Mouse (Mus musculus): ENCODE results near the gene Hoxc4. TPM values are rescaled to one million over a fixed set of nuclear protein-coding genes. Genes with fewer than 3 reads are reported as not detected.

Gene Hoxc4
- total RNA-seq, 1 experiment, result 0.31 TPM

DNA sequence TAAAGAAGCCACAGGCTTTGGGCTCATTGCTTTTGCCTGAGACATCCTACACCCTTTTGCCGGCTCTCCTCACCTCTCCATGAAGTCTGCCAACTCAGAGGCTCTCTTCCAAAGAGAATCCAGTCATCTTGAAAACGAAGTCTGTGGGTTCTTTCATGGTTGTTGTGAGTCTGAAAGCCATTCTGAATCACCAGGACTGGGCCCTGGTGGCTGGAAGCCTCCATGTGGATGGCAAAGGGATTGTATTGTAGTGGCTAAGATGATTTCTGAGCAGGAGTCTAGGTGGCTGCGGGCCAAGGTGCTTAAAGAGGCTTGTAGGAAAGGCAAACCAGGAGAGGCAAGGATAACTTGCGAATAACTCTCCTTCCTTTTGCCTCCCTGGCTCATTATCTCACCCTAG lies 16.6 kb upstream of the Hoxc4 start:
- no peak for TF ChIP-seq ZC3H11A (IDR thresholded peaks at IDR 0.05; ENCODE audit: borderline replicate concordance, low read depth, low read length)
- TF ChIP-seq HCFC1 (IDR thresholded peaks at IDR 0.05; ENCODE audit: borderline replicate concordance, insufficient read depth, low read length), result no peak
- TF ChIP-seq CHD2 (IDR thresholded peaks at IDR 0.05; ENCODE audit: low read depth, low read length), result no peak
- TF ChIP-seq ZNF384 (IDR thresholded peaks at IDR 0.05; ENCODE audit: low read depth, low read length), result no peak
- TF ChIP-seq MAFK (IDR thresholded peaks at IDR 0.05; ENCODE audit: insufficient read depth, low read depth, low read length), result no peak
- Histone ChIP-seq H3K9ac (ENCODE audit: insufficient read depth, low read depth, low read length, poor library complexity, severe bottlenecking) (no peak overlapping the region), H3K4me1 (ENCODE audit: control insufficient read depth in 2 of 2, insufficient read depth in 2 of 2, low read length in 2 of 2, poor library complexity in 1 of 2) (peaks cover 0 to 3% of the 10 kb centered on the region in 2 experiments; a peak in 1 of 4 replicates), H3K4me3 (ENCODE audit: insufficient read depth in 1 of 2, low read depth in 1 of 2, low read length in 2 of 2, poor library complexity in 1 of 2, severe bottlenecking in 1 of 2) (no peak overlapping the region), H3K36me3 (ENCODE audit: control insufficient read depth, insufficient read depth, low read length, poor library complexity, severe bottlenecking) (no peaks in the 10 kb centered on the region), H3K27ac (ENCODE audit: insufficient read depth, low read depth, low read length, poor library complexity, severe bottlenecking) (no peak overlapping the region), H3K9me3 (ENCODE audit: control insufficient read depth, insufficient read depth, low read depth, low read length) (no peaks in the 10 kb centered on the region)
- in situ Hi-C loops (cut with MboI; ENCODE audit: low sequenced_read_pairs in 2 of 2, unreplicated experiment in 2 of 2), result no loop called here
- DNase-seq (ENCODE audit: low read depth, low spot score), result no peak

DNA sequence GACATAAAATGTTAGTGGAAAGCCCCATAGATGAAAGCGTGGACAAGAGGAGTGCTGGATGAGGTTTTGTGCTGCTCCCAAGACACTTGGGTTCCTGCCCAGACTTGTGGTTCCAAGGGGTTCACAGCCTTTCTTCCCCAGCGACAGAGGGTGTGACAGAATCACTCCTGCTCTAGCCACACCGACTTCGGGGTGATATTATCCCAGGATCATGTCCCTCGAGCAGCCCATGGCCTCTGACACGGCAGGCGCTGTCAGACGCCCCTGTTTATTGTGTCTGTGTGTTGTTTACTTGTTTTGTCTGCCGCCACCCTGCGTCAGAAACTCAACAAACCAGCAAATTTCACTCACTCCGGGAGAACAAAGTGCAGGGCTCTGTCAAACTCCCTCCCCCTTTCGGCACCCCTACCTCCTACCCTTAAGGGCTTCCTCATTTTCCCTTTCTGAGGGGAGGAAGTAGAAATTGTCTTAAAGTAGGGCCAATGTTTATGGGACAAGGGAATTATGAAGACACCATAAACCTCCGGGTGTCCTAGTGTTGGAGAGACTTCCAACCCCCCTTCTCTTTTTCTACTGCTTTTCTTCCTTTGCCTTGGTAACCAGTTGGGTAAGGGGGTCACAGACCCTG lies 15.8 kb upstream of the Hoxc4 start:
- H3K9ac ChIP-seq (ENCODE audit: insufficient read depth, low read depth, low read length, poor library complexity, severe bottlenecking), result no peak overlapping the region
- peaks cover 0 to 3% of the 10 kb centered on the region in 2 experiments; a peak in 1 of 4 replicates for H3K4me1 ChIP-seq (ENCODE audit: control insufficient read depth in 2 of 2, insufficient read depth in 2 of 2, low read length in 2 of 2, poor library complexity in 1 of 2)
- no peaks in the 10 kb centered on the region for H3K36me3 ChIP-seq (ENCODE audit: control insufficient read depth, insufficient read depth, low read length, poor library complexity, severe bottlenecking)
- no peak overlapping the region for H3K4me3 ChIP-seq (ENCODE audit: insufficient read depth in 1 of 2, low read depth in 1 of 2, low read length in 2 of 2, poor library complexity in 1 of 2, severe bottlenecking in 1 of 2)
- no peak for DNase-seq (ENCODE audit: low read depth, low spot score)
- H3K27ac ChIP-seq (ENCODE audit: insufficient read depth, low read depth, low read length, poor library complexity, severe bottlenecking), result no peak overlapping the region
- TF ChIP-seq ZNF384 (IDR thresholded peaks at IDR 0.05; ENCODE audit: low read depth, low read length), result no peak
- no peak for TF ChIP-seq ZC3H11A (IDR thresholded peaks at IDR 0.05; ENCODE audit: borderline replicate concordance, low read depth, low read length)
- no peak for TF ChIP-seq CHD2 (IDR thresholded peaks at IDR 0.05; ENCODE audit: low read depth, low read length)
- TF ChIP-seq MAFK (IDR thresholded peaks at IDR 0.05; ENCODE audit: insufficient read depth, low read depth, low read length), result no peak
- TF ChIP-seq HCFC1 (IDR thresholded peaks at IDR 0.05; ENCODE audit: borderline replicate concordance, insufficient read depth, low read length), result no peak
- in situ Hi-C loops (cut with MboI; ENCODE audit: low sequenced_read_pairs in 2 of 2, unreplicated experiment in 2 of 2), result no loop called here
- H3K9me3 ChIP-seq (ENCODE audit: control insufficient read depth, insufficient read depth, low read depth, low read length), result no peaks in the 10 kb centered on the region

DNA sequence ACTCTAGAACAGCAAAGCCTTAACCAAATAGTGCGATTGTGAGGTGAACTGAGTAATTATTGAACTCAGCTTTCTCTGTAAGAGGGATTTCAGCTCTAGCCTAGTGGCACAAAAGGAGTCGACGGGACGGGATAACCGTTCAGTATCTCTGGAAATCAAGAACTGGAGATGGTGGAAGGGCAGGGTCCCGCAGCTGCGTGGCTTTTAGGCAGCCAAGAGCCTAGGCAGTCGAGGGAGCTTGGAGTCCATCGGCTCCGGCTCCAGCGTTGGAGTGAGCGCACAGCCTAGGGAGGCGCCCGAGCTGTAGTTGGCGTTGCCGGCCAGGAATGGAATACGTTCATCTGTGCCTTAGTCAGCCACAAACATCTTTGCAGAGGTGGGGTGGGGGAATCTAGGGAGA lies 13.4 kb upstream of the Hoxc4 start:
- no peak overlapping the region for H3K9ac ChIP-seq (ENCODE audit: insufficient read depth, low read depth, low read length, poor library complexity, severe bottlenecking)
- in situ Hi-C loops (cut with MboI; ENCODE audit: low sequenced_read_pairs in 2 of 2, unreplicated experiment in 2 of 2), result no loop called here
- no peak overlapping the region for H3K27ac ChIP-seq (ENCODE audit: insufficient read depth, low read depth, low read length, poor library complexity, severe bottlenecking)
- H3K9me3 ChIP-seq (ENCODE audit: control insufficient read depth, insufficient read depth, low read depth, low read length), result no peaks in the 10 kb centered on the region
- DNase-seq (ENCODE audit: low read depth, low spot score), result no peak
- H3K4me3 ChIP-seq (ENCODE audit: insufficient read depth in 1 of 2, low read depth in 1 of 2, low read length in 2 of 2, poor library complexity in 1 of 2, severe bottlenecking in 1 of 2), result no peak overlapping the region
- H3K4me1 ChIP-seq (ENCODE audit: control insufficient read depth in 2 of 2, insufficient read depth in 2 of 2, low read length in 2 of 2, poor library complexity in 1 of 2), result no peaks in the 10 kb centered on the region
- TF ChIP-seq HCFC1 (IDR thresholded peaks at IDR 0.05; ENCODE audit: borderline replicate concordance, insufficient read depth, low read length) (no peak), CHD2 (IDR thresholded peaks at IDR 0.05; ENCODE audit: low read depth, low read length) (no peak), MAFK (IDR thresholded peaks at IDR 0.05; ENCODE audit: insufficient read depth, low read depth, low read length) (no peak), ZC3H11A (IDR thresholded peaks at IDR 0.05; ENCODE audit: borderline replicate concordance, low read depth, low read length) (no peak), ZNF384 (IDR thresholded peaks at IDR 0.05; ENCODE audit: low read depth, low read length) (no peak)
- H3K36me3 ChIP-seq (ENCODE audit: control insufficient read depth, insufficient read depth, low read length, poor library complexity, severe bottlenecking), result no peaks in the 10 kb centered on the region

DNA sequence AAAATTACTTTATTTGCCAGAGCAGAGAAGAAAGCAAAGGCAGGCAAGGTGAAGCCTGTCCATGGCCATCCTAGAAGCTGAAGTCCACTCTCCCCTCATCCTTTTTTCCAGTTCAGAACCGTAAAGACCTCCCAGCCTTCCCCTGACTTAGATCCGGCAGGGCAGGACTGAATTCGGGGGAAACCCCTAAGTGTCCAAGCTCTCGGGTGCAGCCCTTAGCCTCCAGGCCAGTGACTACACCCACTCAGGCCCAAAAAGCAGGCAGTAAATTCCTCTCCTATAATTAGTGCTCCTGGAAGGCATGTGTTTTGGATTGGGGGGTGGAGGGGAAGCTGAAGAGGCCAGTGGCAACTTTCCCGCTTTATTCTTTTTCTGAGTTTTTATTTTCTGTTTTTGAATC lies 12.9 kb upstream of the Hoxc4 start:
- H3K27ac ChIP-seq (ENCODE audit: insufficient read depth, low read depth, low read length, poor library complexity, severe bottlenecking), result no peak overlapping the region
- no peak overlapping the region for H3K9ac ChIP-seq (ENCODE audit: insufficient read depth, low read depth, low read length, poor library complexity, severe bottlenecking)
- no peaks in the 10 kb centered on the region for H3K9me3 ChIP-seq (ENCODE audit: control insufficient read depth, insufficient read depth, low read depth, low read length)
- TF ChIP-seq CHD2 (IDR thresholded peaks at IDR 0.05; ENCODE audit: low read depth, low read length), result no peak
- TF ChIP-seq HCFC1 (IDR thresholded peaks at IDR 0.05; ENCODE audit: borderline replicate concordance, insufficient read depth, low read length), result no peak
- no peak for TF ChIP-seq MAFK (IDR thresholded peaks at IDR 0.05; ENCODE audit: insufficient read depth, low read depth, low read length)
- no peak for TF ChIP-seq ZNF384 (IDR thresholded peaks at IDR 0.05; ENCODE audit: low read depth, low read length)
- TF ChIP-seq ZC3H11A (IDR thresholded peaks at IDR 0.05; ENCODE audit: borderline replicate concordance, low read depth, low read length), result no peak
- H3K36me3 ChIP-seq (ENCODE audit: control insufficient read depth, insufficient read depth, low read length, poor library complexity, severe bottlenecking), result no peaks in the 10 kb centered on the region
- H3K4me3 ChIP-seq (ENCODE audit: insufficient read depth in 1 of 2, low read depth in 1 of 2, low read length in 2 of 2, poor library complexity in 1 of 2, severe bottlenecking in 1 of 2), result no peak overlapping the region
- in situ Hi-C loops (cut with MboI; ENCODE audit: low sequenced_read_pairs in 2 of 2, unreplicated experiment in 2 of 2), result no loop called here
- H3K4me1 ChIP-seq (ENCODE audit: control insufficient read depth in 2 of 2, insufficient read depth in 2 of 2, low read length in 2 of 2, poor library complexity in 1 of 2), result peaks cover 0 to 3% of the 10 kb centered on the region in 2 experiments; a peak in 1 of 4 replicates
- no peak for DNase-seq (ENCODE audit: low read depth, low spot score)
